Mouse (Mus musculus) lung, postnatal 0 days (tissue): Measurements from ENCODE around the gene Ugt1a6a.

ENCODE experiments used
- CTCF ChIP-seq: IDR thresholded peaks from 2 replicates; pipeline ENCODE4 v1.5.1; 2016; ENCODE audit warnings: antibody characterized with exemption, mild to moderate bottlenecking
- EP300 ChIP-seq: IDR thresholded peaks from 2 replicates; pipeline ENCODE4 v1.6.1; 2016; ENCODE audit warnings: antibody characterized with exemption, mild to moderate bottlenecking, control low read depth

DNA sequence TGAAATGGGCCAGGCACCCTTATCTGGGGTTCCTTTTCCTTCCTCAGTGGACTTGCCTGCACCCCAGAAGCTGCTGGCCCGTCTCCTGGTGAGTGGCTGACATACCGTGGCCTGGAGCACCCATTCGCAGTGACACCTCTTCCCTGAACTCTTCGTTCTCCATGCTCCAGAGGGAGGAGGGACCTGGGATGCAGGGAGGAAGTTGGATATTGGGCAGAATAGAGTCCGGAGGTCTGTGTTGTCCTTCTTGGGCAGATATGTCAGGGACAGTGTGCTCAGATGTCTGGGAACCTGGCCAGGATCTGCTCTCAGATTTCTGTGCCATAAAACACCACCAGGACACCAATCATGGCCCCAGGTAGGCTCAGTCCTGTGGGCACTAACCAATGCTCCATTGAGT lies 105.5 kb downstream of the Ugt1a6a start:
- TF ChIP-seq CTCF (no peak), EP300 (no peak)
